Mouse (Mus musculus): ENCODE data around the gene Vmn2r2. TPM values are rescaled to one million over a fixed set of nuclear protein-coding genes. Genes with fewer than 3 reads are reported as not detected.

Vmn2r2 gene
- 0.08 TPM in 1 of 2 replicates, not detected in the other for polyA plus RNA-seq (2014; fragmentation: Nextera tagmentation; extraction: Ambion mirVana)

DNA sequence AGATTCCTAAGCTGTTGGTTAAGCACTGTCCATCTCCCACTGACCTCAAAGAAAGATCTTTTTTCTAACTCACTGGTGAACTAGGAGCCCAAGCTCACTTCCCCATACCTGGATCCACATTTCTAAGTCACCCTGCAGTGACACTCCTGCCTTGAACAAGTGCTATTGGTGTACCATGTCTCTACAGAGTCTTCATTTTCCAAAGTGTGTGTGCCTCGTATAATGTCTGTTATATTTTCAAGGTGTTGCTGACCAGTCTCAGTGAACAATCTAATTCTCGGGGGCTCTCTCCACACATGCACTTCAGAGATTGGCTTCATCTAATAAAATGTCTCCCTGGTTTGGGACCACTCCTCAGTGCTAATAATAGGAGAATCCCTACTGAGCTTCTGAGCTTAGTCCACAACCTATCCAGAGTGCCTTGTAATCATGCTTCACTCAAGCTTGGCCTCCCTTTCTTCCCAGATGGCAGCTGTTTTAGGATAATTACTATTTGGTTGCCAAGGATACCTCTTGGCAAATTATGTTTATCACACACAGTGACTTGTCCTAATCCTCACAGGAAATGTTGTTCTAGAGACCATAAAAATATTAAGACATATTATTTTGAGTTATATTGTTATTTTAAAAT, at the start of gene Vmn2r2:
Vmn2r2 (minus strand) TSS at position 51 of the 631 bp plus-strand sequence.
- H3K27me3 ChIP-seq (ENCODE audit: control insufficient read depth, insufficient read depth, low read length) = no peaks in the 10 kb centered on the region
- WGBS = 86% methylated on average over 2 of the region's 2 CpGs
- no peak within 1 kb of the TSS for H3K4me2 ChIP-seq (replicated peaks)
- H3K9ac ChIP-seq = no peak within 1 kb of the TSS
- H3K4me1 ChIP-seq (replicated peaks; ENCODE audit: control insufficient read depth, insufficient read depth, low read length) = no peaks in the 10 kb centered on the region
- no peak within 1 kb of the TSS for H3K4me3 ChIP-seq (replicated peaks; ENCODE audit: low read length)
- H3K36me3 ChIP-seq (replicated peaks; ENCODE audit: control insufficient read depth, insufficient read depth) = no peaks in the 10 kb centered on the region
- ATAC-seq (ENCODE audit: low FRiP score) = peak; percentile 71
- no peak within 1 kb of the TSS for H3K27ac ChIP-seq
- no peaks in the 10 kb centered on the region for H3K9me3 ChIP-seq (ENCODE audit: control insufficient read depth, low read length)
- peak; percentile 31 for DNase-seq (ENCODE audit: low spot score)

DNA sequence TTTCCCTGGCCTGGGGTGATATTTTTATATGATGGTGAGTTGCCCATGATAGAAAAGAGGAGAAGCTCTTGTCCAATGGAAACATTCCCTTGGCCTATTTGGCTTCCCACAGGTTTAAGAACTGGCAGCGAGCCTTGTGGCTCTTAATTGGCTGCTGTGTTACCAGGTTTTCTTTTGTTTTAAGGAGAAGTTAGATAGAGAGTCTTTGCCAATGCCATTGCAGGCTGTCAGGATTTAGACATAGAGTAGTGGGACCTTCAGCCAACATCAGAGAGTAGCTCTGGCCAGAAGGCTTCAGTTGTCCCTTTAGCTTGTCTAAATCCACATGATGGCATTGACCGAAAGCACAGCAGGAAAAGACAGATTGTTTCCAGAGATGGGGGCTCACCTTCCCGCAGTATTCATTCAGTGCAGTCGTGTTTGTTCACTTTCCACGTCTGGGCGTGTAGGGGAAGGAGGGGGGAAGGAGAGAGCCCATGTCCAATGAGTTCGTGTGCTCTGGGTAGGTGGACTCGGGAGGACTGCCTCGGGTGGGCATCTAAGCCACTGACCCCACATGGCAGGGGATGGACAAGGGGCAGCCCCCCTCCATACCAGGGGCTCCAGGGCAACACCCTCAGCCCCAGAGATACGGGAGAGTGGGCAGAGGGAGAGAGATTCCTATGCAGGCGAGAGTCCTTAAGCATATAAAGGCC, 28.2 kb downstream of the Vmn2r2 start:
- no peaks in the 10 kb centered on the region for H3K4me1 ChIP-seq (replicated peaks; ENCODE audit: control insufficient read depth, insufficient read depth, low read length)
- H3K4me2 ChIP-seq (replicated peaks) = no peak overlapping the region
- no peaks in the 10 kb centered on the region for H3K27me3 ChIP-seq (ENCODE audit: control insufficient read depth, insufficient read depth, low read length)
- no peak overlapping the region for H3K4me3 ChIP-seq (replicated peaks; ENCODE audit: low read length)
- H3K9ac ChIP-seq = no peak overlapping the region
- H3K36me3 ChIP-seq (replicated peaks; ENCODE audit: control insufficient read depth, insufficient read depth) = no peaks in the 10 kb centered on the region
- ATAC-seq (ENCODE audit: low FRiP score) = no peak
- DNase-seq (ENCODE audit: low spot score) = no peak
- no peak overlapping the region for H3K27ac ChIP-seq
- no peaks in the 10 kb centered on the region for H3K9me3 ChIP-seq (ENCODE audit: control insufficient read depth, low read length)
- WGBS = 90% methylated on average over 11 of the region's 11 CpGs

DNA sequence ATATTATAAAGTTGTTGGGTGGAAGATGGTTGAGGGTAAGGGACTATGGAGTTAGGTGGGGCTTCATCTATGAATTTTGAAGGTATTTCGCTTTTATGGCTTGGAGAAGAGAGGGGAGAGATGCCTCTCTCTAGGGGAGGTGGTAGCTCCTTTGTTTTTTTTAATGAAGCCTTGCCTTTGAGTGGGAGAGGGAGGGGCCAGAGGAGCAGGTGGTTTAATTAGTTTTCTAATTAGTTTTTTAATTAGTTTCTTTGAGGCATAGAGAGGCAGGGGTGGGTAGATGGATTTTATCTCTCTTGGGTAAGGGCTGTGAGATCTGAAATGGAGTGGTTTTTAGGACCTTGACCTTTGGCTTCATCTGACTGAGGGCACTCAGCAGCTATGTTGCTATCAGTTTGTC, 29.0 kb downstream of the Vmn2r2 start:
- Histone ChIP-seq H3K4me1 (replicated peaks; ENCODE audit: control insufficient read depth, insufficient read depth, low read length) (no peaks in the 10 kb centered on the region), H3K9me3 (ENCODE audit: control insufficient read depth, low read length) (no peaks in the 10 kb centered on the region), H3K4me3 (replicated peaks; ENCODE audit: low read length) (no peak overlapping the region), H3K9ac (no peak overlapping the region), H3K36me3 (replicated peaks; ENCODE audit: control insufficient read depth, insufficient read depth) (no peaks in the 10 kb centered on the region), H3K27ac (no peak overlapping the region), H3K27me3 (ENCODE audit: control insufficient read depth, insufficient read depth, low read length) (no peaks in the 10 kb centered on the region), H3K4me2 (replicated peaks) (no peak overlapping the region)
- ATAC-seq (ENCODE audit: low FRiP score) = peak; percentile 79; the same call in 1 of the 2 replicates
- DNase-seq (ENCODE audit: low spot score) = no peak
- 70% methylated on average over 1 of the region's 1 CpGs for WGBS

DNA sequence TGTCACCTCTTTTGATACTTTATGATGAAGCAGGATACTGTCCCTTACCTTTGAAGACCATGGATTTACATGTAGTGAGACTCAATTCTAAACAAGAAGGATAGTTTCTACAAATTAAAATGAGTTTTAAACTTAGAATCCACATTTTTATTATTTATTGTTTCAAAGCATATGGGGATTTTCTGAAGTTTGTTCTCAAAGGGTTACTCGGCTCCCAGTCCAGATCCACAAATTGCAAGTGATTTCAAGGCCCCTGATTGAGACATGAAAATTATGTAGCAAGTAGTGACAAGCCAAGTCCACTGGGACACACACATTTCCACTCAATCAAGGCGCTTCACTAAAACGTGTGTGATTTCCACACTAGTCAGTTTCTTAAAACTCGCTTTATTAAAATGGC, 60.5 kb downstream of the Vmn2r2 start, which contains the start of gene Vmn2r1:
Vmn2r1 (plus strand) TSS at position 301 of the 400 bp plus-strand sequence.
- H3K27me3 ChIP-seq (ENCODE audit: control insufficient read depth, insufficient read depth, low read length) = no peaks in the 10 kb centered on the region
- no peak within 1 kb of the TSS for H3K9ac ChIP-seq
- no peak within 1 kb of the TSS for H3K4me3 ChIP-seq (replicated peaks; ENCODE audit: low read length)
- no peaks in the 10 kb centered on the region for H3K4me1 ChIP-seq (replicated peaks; ENCODE audit: control insufficient read depth, insufficient read depth, low read length)
- 75% methylated on average over 4 of the region's 4 CpGs for WGBS
- DNase-seq (ENCODE audit: low spot score) = no peak
- no peak within 1 kb of the TSS for H3K27ac ChIP-seq
- no peaks in the 10 kb centered on the region for H3K9me3 ChIP-seq (ENCODE audit: control insufficient read depth, low read length)
- no peak within 1 kb of the TSS for H3K4me2 ChIP-seq (replicated peaks)
- ATAC-seq (ENCODE audit: low FRiP score) = no peak
- H3K36me3 ChIP-seq (replicated peaks; ENCODE audit: control insufficient read depth, insufficient read depth) = no peaks in the 10 kb centered on the region

Other genes with a start within 250 kb of the Vmn2r2 start
- 11.3 and 12.3 TPM in 2 replicates for gene Plch1, start 242.5 kb downstream of the Vmn2r2 start, polyA plus RNA-seq (2014; fragmentation: Nextera tagmentation; extraction: Ambion mirVana)
- 6.2 and 7.5 TPM in 2 replicates for gene E130311K13Rik, start 212.5 kb downstream of the Vmn2r2 start, polyA plus RNA-seq (2014; fragmentation: Nextera tagmentation; extraction: Ambion mirVana)
- gene Slc33a1, start 177.2 kb downstream of the Vmn2r2 start, polyA plus RNA-seq (2014; fragmentation: Nextera tagmentation; extraction: Ambion mirVana) = 19.7 and 22.6 TPM in 2 replicates
- 52.7 and 53.6 TPM in 2 replicates for gene Gmps, start 165.8 kb downstream of the Vmn2r2 start, polyA plus RNA-seq (2014; fragmentation: Nextera tagmentation; extraction: Ambion mirVana)
- 0.14 and 0.28 TPM in 2 replicates for gene Vmn2r1, start 60.4 kb downstream of the Vmn2r2 start, polyA plus RNA-seq (2014; fragmentation: Nextera tagmentation; extraction: Ambion mirVana)
- gene Vmn2r3, start 147.8 kb upstream of the Vmn2r2 start, polyA plus RNA-seq (2014; fragmentation: Nextera tagmentation; extraction: Ambion mirVana) = 0.04 TPM in 1 of 2 replicates, not detected in the other